Mouse (Mus musculus): Measurements from ENCODE around the gene Ldlrap1. TPM values are rescaled to one million over a fixed set of nuclear protein-coding genes. Genes with fewer than 3 reads are reported as not detected.

Gene Ldlrap1
- polyA plus RNA-seq, 1 experiment: 13.3 TPM

DNA sequence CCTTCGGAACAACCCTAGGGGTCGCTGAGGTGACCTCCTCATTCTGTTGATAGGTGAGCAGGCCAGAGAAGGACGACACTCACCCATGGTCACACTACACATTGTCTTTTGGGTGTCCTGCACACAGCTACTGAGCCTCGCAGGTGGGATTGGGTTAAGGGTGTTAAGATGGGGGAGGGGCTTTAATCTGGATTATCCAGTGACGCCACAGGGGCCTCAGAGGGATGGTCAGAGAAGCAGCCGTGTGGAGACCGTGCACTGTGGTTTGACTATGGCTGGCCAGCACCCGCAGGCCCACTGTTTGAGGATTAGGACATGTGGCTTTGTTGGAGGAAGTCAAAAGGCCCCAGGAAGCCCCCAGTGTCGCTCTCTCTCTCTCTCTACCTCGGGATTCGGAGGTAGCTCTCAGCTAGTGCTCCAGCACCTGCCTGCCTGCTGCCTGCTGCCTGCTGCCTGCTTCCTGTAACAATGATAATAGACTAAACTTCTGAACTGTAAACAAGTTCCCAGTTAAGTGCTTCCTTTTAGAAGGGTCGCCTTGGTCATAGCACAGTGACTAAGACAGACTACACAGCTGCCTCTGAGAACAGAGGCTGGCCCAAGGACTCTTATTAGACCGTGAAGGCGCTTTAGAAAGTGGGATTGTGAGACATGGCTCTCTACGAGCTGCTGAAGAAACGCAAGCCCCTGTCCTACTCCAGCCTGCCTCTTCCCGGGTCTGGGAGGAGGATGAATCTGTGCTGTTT lies 14.1 kb downstream of the Ldlrap1 start:
- TF ChIP-seq CTCF (IDR thresholded peaks at IDR 0.05; ENCODE audit: borderline replicate concordance, insufficient read depth, low read length) (no peak), POLR2A (IDR thresholded peaks at IDR 0.05; ENCODE audit: low read depth, low read length) (no peak)
- H3K4me3 ChIP-seq (ENCODE audit: insufficient read depth, low read length): no peak overlapping the region
- no peak overlapping the region for H3K27ac ChIP-seq (ENCODE audit: insufficient read depth, low read length)
- 0 out of 2 replicates have a peak, but pooled peaks cover 3% of the 10 kb centered on the region for H3K4me1 ChIP-seq (ENCODE audit: control insufficient read depth, insufficient read depth, low read length)

DNA sequence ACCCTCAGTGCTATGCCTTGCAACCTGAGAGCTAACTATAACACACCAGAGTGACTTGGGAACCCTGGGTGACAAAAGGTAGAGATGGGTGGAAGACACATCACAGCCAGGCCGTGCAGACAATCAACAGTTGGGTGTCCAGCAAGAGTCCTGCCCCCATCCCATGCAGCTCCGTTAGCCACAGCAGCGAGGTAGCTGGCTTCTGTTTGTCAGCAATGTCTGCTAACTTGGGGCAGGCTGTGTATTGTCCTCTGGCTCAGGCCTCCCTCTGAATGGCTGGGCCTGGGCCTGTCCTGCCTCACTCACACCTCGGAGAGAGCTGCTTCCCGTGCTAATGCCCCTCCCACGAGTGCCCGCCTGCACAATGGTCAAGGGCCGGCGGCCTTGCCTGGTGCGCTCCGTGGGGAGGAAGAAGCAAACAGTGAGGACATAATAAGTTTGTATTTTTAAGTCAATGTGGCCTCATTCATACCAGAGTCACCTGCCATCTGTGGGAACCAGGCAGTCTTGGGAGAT lies 14.9 kb downstream of the Ldlrap1 start:
- Histone ChIP-seq H3K4me1 (ENCODE audit: control insufficient read depth, insufficient read depth, low read length) (no peaks in the 10 kb centered on the region), H3K27ac (ENCODE audit: insufficient read depth, low read length) (no peak overlapping the region), H3K4me3 (ENCODE audit: insufficient read depth, low read length) (no peak overlapping the region)
- no peak for TF ChIP-seq CTCF (IDR thresholded peaks at IDR 0.05; ENCODE audit: borderline replicate concordance, insufficient read depth, low read length)
- TF ChIP-seq POLR2A (IDR thresholded peaks at IDR 0.05; ENCODE audit: low read depth, low read length): no peak

DNA sequence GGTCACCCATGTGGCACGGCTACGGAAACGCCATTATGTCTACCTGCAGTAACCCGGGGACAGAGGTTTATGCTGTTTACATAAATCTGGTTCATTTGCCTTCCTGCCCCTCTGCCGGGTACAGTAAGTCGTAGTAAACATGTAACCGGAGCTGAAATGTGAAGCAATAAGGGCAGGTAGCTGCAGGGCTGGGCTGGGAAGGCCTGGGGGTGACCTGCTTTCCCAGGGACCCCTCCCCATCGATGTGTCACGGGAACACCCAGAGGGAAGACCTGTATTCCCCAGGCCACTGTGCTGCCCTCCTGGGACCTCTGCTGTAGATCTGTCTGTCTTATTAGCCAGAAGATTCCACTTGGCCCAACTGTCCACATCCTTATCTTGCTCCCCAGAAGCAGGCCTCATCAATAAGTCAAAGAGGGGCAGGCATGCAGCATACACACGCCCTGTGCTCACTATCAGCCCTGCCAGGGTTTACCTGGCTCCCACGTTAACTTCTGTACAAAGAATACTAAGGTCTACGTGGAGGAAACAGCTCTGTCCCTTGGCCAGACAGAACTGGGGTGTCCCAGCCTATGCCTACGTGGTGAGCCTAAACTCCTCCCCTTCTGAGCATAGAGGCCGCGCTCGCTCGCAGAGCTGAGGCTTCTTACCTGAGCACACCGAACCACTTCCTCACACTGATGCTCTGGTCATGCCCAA lies 16.0 kb downstream of the Ldlrap1 start:
- Histone ChIP-seq H3K4me3 (ENCODE audit: insufficient read depth, low read length) (no peak overlapping the region), H3K27ac (ENCODE audit: insufficient read depth, low read length) (no peak overlapping the region), H3K4me1 (ENCODE audit: control insufficient read depth, insufficient read depth, low read length) (no peaks in the 10 kb centered on the region)
- TF ChIP-seq POLR2A (IDR thresholded peaks at IDR 0.05; ENCODE audit: low read depth, low read length) (no peak), CTCF (IDR thresholded peaks at IDR 0.05; ENCODE audit: borderline replicate concordance, insufficient read depth, low read length) (no peak)

DNA sequence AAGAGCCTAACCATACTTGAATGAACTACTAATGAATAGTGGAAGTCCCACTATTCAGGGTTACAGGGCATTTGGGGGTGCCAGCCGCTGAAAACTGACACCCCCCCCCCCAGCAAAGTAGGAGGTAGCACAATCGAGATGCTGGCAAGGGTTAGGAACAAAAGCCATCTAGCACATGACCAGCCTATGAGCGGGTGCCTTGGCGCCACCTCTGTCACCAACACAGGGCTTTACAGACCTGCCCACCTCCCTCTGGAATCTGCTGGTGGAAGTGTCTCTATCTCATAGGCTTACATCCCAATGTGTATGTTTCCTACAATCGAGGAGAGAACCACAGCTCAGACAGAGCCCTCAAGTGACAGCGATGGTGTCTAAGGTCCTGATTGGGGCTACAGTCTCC lies 17.0 kb downstream of the Ldlrap1 start:
- Histone ChIP-seq H3K27ac (ENCODE audit: insufficient read depth, low read length) (no peak overlapping the region), H3K4me1 (ENCODE audit: control insufficient read depth, insufficient read depth, low read length) (no peaks in the 10 kb centered on the region), H3K4me3 (ENCODE audit: insufficient read depth, low read length) (no peak overlapping the region)
- TF ChIP-seq CTCF (IDR thresholded peaks at IDR 0.05; ENCODE audit: borderline replicate concordance, insufficient read depth, low read length): no peak
- no peak for TF ChIP-seq POLR2A (IDR thresholded peaks at IDR 0.05; ENCODE audit: low read depth, low read length)

DNA sequence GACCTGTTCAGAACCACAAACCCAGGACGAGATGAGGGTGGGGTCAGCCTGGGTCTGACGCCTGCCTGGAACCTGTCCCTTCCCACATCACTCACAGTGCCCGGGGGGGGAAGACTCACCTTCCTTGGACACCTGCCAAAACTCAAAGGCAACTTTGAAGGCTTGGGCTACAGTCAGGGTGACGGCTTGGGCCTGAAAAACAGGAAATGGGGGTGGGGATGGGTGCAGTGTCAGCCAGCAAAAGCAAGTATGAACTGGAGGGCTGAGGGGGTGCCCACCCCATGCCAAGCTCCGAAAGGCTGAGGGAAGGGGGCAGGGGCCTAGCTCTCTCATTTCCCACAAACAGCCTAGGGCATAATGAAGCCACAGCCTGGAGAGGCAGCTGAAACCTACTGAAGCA lies 17.6 kb downstream of the Ldlrap1 start:
- H3K27ac ChIP-seq (ENCODE audit: insufficient read depth, low read length): no peak overlapping the region
- no peak overlapping the region for H3K4me3 ChIP-seq (ENCODE audit: insufficient read depth, low read length)
- H3K4me1 ChIP-seq (ENCODE audit: control insufficient read depth, insufficient read depth, low read length): no peaks in the 10 kb centered on the region
- TF ChIP-seq POLR2A (IDR thresholded peaks at IDR 0.05; ENCODE audit: low read depth, low read length) (no peak), CTCF (IDR thresholded peaks at IDR 0.05; ENCODE audit: borderline replicate concordance, insufficient read depth, low read length) (no peak)

DNA sequence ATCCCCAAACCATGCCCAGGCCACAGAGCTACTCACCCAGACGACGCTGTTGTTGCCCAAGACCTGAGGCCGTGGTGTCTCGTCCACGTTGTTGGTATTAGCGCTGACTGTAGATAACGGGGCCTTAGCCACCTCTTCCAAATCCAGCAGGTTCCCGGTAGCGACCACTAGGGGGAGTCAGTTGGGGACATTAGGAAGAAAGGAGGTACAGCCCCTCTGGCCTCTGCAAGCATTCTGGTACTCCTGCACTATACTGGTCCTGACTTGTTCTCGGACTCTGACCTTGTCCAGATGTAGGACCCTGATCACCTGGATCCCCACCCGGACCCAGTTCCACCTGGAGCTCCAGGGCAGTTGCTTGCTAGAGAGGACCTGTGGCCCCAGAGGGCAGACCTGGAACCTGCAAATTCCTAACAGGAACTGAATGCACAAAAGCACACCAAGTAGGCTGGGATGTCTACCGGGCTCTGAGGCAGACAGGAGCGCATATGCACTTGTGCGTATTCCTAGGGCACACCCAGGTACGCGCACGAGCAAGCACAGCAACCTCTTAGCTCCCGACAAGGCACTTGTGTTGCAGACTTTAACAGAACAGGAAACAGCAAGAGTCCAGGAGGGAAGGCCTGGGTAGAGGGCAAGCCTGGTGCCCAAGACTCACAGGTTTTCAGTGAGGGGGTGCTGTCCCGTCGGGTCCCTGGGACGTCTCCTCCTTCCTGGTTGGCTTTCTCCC lies 18.4 kb downstream of the Ldlrap1 start:
- no peak for TF ChIP-seq POLR2A (IDR thresholded peaks at IDR 0.05; ENCODE audit: low read depth, low read length)
- TF ChIP-seq CTCF (IDR thresholded peaks at IDR 0.05; ENCODE audit: borderline replicate concordance, insufficient read depth, low read length): no peak
- no peak overlapping the region for H3K4me3 ChIP-seq (ENCODE audit: insufficient read depth, low read length)
- H3K4me1 ChIP-seq (ENCODE audit: control insufficient read depth, insufficient read depth, low read length): peaks cover under 1% of the 10 kb centered on the region; the same call in 1 of the 2 replicates
- no peak overlapping the region for H3K27ac ChIP-seq (ENCODE audit: insufficient read depth, low read length)

DNA sequence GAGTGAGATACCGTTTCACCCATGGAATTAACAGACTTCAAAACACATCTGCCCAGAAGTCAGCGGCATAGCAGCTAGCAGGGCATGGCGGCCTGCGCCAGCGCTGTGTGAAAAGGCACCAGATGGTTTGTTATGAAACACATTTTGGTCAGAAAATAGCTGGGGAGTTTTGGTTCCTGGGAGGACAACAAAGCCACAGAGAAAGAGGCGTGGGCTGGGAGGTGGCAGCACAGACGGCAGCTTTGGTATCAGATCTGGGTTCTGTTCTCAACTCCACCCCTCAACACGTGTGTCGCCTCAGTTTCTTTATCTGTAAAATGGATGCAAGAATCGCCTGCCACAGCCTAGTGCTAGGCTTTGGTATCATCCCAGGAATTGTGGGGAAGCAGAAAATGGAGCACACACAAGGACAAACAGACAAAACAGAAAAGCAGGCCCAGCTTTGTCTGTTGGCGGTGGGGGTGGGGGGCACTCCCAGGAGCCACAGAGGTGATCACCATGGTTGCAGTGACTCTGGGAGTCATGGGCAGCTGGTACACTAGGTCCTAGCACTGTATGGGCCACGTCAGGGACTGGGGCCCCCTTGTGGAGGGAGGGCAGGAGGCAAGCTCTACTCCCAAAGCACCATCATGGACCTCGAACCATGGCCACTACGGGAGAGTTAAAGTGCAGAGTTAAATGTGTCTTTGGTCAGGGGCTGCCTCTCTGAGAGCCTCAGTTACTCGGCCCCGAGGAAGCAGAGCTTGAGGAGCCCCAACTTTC lies 21.7 kb downstream of the Ldlrap1 start:
- TF ChIP-seq POLR2A (IDR thresholded peaks at IDR 0.05; ENCODE audit: low read depth, low read length): no peak
- peak; percentile 49; the same call in 1 of the 2 replicates for TF ChIP-seq CTCF (IDR thresholded peaks at IDR 0.05; ENCODE audit: borderline replicate concordance, insufficient read depth, low read length)
- Histone ChIP-seq H3K4me1 (ENCODE audit: control insufficient read depth, insufficient read depth, low read length) (peaks cover 4% of the 10 kb centered on the region), H3K4me3 (ENCODE audit: insufficient read depth, low read length) (no peak overlapping the region), H3K27ac (ENCODE audit: insufficient read depth, low read length) (no peak overlapping the region)

DNA sequence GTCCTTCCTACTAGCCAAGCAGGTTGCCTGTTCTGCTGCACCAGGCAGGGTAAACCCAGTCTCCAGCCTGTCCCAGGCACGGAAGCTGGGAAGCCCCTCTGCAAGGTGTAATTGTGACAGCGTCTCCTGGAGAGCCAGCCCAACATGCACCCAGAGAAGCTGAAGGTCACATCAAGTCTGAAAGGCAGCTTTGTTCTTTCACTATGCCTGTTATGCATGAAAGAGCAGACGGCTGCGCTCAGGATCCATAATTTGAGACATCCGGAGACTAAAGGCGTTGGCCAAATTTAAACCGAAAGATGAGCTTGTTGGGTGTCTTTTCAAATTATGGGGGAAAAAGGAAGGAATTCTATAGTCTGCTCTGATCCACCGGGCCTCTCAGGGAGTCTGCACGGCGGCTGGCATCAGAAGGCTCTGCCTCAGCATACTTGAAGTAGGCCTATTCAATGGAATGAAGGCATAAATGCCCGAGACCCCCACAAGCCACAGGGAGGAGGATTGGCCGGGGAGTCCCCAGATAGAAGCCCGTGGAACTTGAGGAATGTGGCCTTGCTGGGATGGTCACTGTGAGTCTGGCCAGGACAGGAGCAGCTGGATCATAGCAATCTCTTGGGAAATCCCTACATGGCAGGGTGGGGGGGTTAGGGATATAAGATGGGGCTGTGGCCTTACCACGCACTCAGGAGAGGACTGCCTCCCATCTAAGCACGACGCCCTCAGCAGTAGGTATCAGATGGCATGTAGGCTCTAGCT lies 23.8 kb downstream of the Ldlrap1 start:
- Histone ChIP-seq H3K27ac (ENCODE audit: insufficient read depth, low read length) (no peak overlapping the region), H3K4me3 (ENCODE audit: insufficient read depth, low read length) (no peak overlapping the region), H3K4me1 (ENCODE audit: control insufficient read depth, insufficient read depth, low read length) (peaks cover 4% of the 10 kb centered on the region)
- TF ChIP-seq CTCF (IDR thresholded peaks at IDR 0.05; ENCODE audit: borderline replicate concordance, insufficient read depth, low read length): no peak
- TF ChIP-seq POLR2A (IDR thresholded peaks at IDR 0.05; ENCODE audit: low read depth, low read length): no peak

Data from embryonic fibroblast, embryonic 13.5 days (primary cell).